Mouse (Mus musculus): ENCODE results near the gene Polr2l. TPM values are rescaled to one million over a fixed set of nuclear protein-coding genes. Genes with fewer than 3 reads are reported as not detected.
A peak's percentile ranks its signal among the peaks of the same experiment; 100 is the strongest.
"Not testable (repeated sequence)": the region's sequence is repeated elsewhere in the genome, so short reads cannot be mapped to it uniquely, and the experiment has no call there.

The Polr2l gene
- polyA plus RNA-seq, 1 experiment from 2014 or later = 74.5 TPM

DNA sequence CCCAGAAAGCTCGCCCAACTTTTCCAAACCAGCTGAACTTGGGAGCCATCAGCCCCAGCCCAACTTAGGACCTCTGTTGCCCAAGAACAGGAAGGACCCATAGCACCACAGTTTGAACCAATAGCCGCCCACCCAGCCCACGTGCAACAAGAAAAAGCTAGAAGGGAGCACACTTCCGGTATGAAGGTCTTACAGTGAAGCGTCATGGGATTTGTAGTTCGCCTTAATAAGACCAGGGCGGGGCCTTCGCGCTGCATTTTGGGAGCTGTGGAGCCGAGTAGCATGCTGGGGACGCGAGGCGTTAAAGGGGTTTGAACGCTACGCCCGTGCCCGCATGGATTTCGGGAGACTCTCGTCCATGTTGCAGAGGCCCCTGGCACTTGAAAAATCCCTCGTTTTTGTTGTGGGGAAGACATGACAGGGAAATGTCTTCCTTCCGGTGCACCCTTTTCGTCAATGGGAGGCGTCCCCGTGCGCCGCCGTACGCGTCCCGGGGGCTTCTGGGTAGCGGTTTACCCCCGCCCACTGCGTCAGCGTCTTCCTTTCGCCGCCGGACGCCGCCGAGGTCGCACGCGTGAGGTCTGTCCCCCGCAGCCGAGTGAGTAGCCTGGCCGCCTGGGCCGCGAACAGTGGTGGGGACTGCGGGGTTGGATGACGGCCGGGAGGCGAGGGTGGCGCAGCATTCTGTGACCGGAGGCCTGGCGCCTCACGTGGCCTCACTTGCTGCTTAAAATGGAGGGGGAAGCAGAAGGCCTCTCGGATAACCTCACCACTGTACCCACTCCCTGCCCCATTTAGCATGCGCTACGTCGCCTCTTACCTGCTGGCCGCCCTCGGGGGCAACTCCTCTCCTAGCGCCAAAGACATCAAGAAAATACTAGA, 27.6 kb downstream of the Polr2l start, which contains the start of gene Rplp2:
TSS of gene Rplp2 (plus strand) at position 261 of the 882 bp plus-strand sequence.
- Histone ChIP-seq H3K27ac (peak within 1 kb of the TSS; percentile 97), H3K27me3 (ENCODE audit: insufficient read depth, poor library complexity, severe bottlenecking) (no peaks in the 10 kb centered on the region), H3K4me3 (peak within 1 kb of the TSS; percentile 84), H3K36me3 (peaks cover 44% of the 10 kb centered on the region), H3K4me1 (peaks cover 27% of the 10 kb centered on the region), H3K9me3 (no peaks in the 10 kb centered on the region)
- peak; percentile 97 for DNase-seq (ENCODE audit: low spot score)
- under 1% methylated on average over 63 of the region's 63 CpGs for WGBS

DNA sequence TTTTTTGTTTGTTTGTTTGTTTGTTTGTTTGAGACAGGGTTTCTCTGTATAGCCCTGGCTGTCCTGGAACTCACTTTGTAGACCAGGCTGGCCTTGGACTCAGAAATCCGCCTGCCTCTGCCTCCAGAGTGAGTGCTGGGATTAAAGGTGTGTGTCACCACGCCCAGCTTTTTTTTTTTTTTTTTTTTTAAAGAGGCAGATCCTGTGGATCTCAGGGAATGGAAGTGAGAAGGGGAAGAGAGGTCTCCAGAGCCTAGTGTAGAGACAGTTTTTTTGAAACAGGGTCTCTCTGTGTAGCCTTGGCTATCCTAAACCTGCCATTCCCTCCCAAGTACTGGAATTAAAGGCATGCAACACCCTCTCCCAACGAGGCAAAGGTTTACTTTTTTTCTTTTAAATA, 28.6 kb downstream of the Polr2l start:
- Histone ChIP-seq H3K4me1 (peaks cover 37% of the 10 kb centered on the region), H3K27ac (peak overlapping the region; percentile 97), H3K4me3 (peak overlapping the region; percentile 84; the same call in 1 of the 2 replicates), H3K36me3 (peaks cover 44% of the 10 kb centered on the region)
- not testable (repeated sequence) for DNase-seq (ENCODE audit: low spot score); H3K9me3 ChIP-seq; H3K27me3 ChIP-seq (ENCODE audit: insufficient read depth, poor library complexity, severe bottlenecking)
- 70% methylated on average over 3 of the region's 3 CpGs for WGBS

DNA sequence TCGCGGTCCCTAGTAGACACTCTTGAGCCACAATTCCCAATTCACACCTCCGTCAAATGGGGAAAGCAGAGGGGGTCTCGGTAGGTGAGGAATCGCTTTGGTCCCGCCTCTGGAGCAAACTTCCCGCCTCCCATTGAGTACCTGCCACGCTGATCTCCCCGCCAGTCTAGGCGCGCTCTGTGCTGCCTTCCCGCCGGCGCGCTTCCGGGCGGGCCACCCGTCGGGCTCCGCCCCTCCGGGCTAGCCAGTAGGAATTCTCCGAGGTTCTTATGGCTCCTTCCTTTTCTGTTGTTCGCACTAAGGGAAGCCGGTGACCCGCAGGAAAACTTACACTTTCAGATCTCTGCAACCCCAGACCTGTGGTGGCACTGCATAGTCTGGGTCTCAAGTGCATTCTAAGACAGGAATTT, 31.1 kb downstream of the Polr2l start, which contains the start of gene Pidd1:
TSS of gene Pidd1 (minus strand) at position 198 of the 410 bp plus-strand sequence.
- peak within 1 kb of the TSS; percentile 88 for H3K27ac ChIP-seq
- H3K9me3 ChIP-seq = no peaks in the 10 kb centered on the region
- H3K27me3 ChIP-seq (ENCODE audit: insufficient read depth, poor library complexity, severe bottlenecking) = no peaks in the 10 kb centered on the region
- peak within 1 kb of the TSS; percentile 66 for H3K4me3 ChIP-seq
- peaks cover 44% of the 10 kb centered on the region for H3K36me3 ChIP-seq
- peak; percentile 92 for DNase-seq (ENCODE audit: low spot score)
- WGBS = under 1% methylated on average over 25 of the region's 25 CpGs
- peaks cover 47% of the 10 kb centered on the region for H3K4me1 ChIP-seq

GRCm38 (mm10) chr7:141443081-141443821, 31.7 kb downstream of the Polr2l start:
- Histone ChIP-seq H3K4me3 (peak overlapping the region; percentile 66), H3K27ac (peak overlapping the region; percentile 88), H3K4me1 (peaks cover 41% of the 10 kb centered on the region), H3K27me3 (ENCODE audit: insufficient read depth, poor library complexity, severe bottlenecking) (no peaks in the 10 kb centered on the region), H3K36me3 (peaks cover 44% of the 10 kb centered on the region), H3K9me3 (no peaks in the 10 kb centered on the region)
- peak; percentile 76 for DNase-seq (ENCODE audit: low spot score)
- 31% methylated on average over 12 of the region's 12 CpGs for WGBS

GRCm38 (mm10) chr7:141442199-141442598, 32.7 kb downstream of the Polr2l start:
- H3K4me3 ChIP-seq = peak overlapping the region; percentile 66
- peak overlapping the region; percentile 88; the same call in 1 of the 2 replicates for H3K27ac ChIP-seq
- WGBS = 89% methylated on average over 13 of the region's 13 CpGs
- H3K9me3 ChIP-seq = no peaks in the 10 kb centered on the region
- peak; percentile 73 for DNase-seq (ENCODE audit: low spot score)
- peaks cover 47% of the 10 kb centered on the region for H3K36me3 ChIP-seq
- no peaks in the 10 kb centered on the region for H3K27me3 ChIP-seq (ENCODE audit: insufficient read depth, poor library complexity, severe bottlenecking)
- H3K4me1 ChIP-seq = peaks cover 41% of the 10 kb centered on the region

- Histone ChIP-seq H3K4me1 (peaks cover 47% of the 10 kb centered on the region), H3K4me3 (no peak overlapping the region), H3K36me3 (peaks cover 47% of the 10 kb centered on the region), H3K9me3 (no peaks in the 10 kb centered on the region), H3K27me3 (ENCODE audit: insufficient read depth, poor library complexity, severe bottlenecking) (no peaks in the 10 kb centered on the region), H3K27ac (no peak overlapping the region)
- peak; percentile 72 for DNase-seq (ENCODE audit: low spot score)
- 86% methylated on average over 9 of the region's 9 CpGs for WGBS
Observed at GRCm38 (mm10) chr7:141441460-141441859, 33.5 kb downstream of the Polr2l start.

DNA sequence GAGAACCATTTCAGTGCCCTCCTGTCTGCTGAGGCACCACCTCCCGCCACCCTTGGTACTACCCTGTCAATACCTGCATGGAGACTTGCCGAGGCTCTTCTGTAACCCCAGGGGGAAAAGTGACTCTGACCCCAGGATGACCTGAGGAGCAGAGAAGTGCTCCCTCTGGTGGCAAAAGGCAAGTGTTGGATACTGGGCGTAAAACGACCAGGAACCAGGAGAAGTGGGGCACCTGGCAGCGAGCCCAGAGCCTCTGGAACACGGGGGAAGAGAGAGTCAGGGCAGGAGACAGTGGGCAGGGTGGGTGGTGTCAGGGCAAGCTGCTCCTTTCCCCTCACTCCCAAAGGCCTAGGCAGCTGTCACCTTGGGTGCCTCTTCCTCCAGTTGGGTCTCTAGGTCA, 34.3 kb downstream of the Polr2l start:
- 30% methylated on average over 6 of the region's 6 CpGs for WGBS
- no peaks in the 10 kb centered on the region for H3K9me3 ChIP-seq
- H3K27ac ChIP-seq = 0 out of 2 replicates have a peak overlapping the region, but pooled peaks have one; percentile 12
- no peak overlapping the region for H3K4me3 ChIP-seq
- no peak for DNase-seq (ENCODE audit: low spot score)
- H3K36me3 ChIP-seq = peaks cover 47% of the 10 kb centered on the region
- H3K4me1 ChIP-seq = peaks cover 55% of the 10 kb centered on the region
- H3K27me3 ChIP-seq (ENCODE audit: insufficient read depth, poor library complexity, severe bottlenecking) = no peaks in the 10 kb centered on the region

DNA sequence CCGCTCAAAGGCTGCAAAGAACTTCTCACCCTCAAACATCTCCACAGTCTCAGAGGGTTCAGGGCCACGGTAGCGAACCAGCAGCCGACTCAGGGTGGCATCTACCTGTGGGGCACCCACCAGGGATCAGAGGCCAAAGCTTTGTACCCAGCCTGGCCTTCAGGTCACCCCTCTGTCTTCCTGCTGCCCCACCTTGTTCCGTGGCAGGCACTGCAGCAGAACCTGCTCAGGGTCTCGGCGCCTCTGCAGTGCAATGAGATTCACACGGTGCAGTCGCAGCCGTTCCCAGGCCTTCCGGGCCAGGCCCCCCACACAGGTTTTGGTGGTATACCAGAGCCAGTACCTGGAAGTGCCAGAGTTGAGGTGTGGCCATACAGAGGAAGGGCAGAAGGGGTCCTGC, 35.1 kb downstream of the Polr2l start:
- Histone ChIP-seq H3K9me3 (no peaks in the 10 kb centered on the region), H3K4me1 (peaks cover 63% of the 10 kb centered on the region), H3K4me3 (no peak overlapping the region), H3K36me3 (peaks cover 47% of the 10 kb centered on the region), H3K27me3 (ENCODE audit: insufficient read depth, poor library complexity, severe bottlenecking) (no peaks in the 10 kb centered on the region), H3K27ac (no peak overlapping the region)
- no peak for DNase-seq (ENCODE audit: low spot score)
- 98% methylated on average over 11 of the region's 11 CpGs for WGBS

- 92% methylated on average over 10 of the region's 10 CpGs for whole genome bisulfite sequencing
- Histone ChIP-seq H3K36me3 (peaks cover 47% of the 10 kb centered on the region), H3K9me3 (no peaks in the 10 kb centered on the region), H3K27ac (no peak overlapping the region), H3K4me3 (no peak overlapping the region), H3K4me1 (peaks cover 67% of the 10 kb centered on the region), H3K27me3 (ENCODE audit: insufficient read depth, poor library complexity, severe bottlenecking) (no peaks in the 10 kb centered on the region)
- no peak for DNase-seq (ENCODE audit: low spot score)
Observed at GRCm38 (mm10) chr7:141439140-141439679, 35.7 kb downstream of the Polr2l start.

- Histone ChIP-seq H3K4me3 (no peak overlapping the region), H3K9me3 (no peaks in the 10 kb centered on the region), H3K4me1 (peaks cover 71% of the 10 kb centered on the region), H3K27ac (no peak overlapping the region), H3K27me3 (ENCODE audit: insufficient read depth, poor library complexity, severe bottlenecking) (no peaks in the 10 kb centered on the region), H3K36me3 (peaks cover 52% of the 10 kb centered on the region)
- 92% methylated on average over 12 of the region's 12 CpGs for WGBS
- no peak for DNase-seq (ENCODE audit: low spot score)
Observed at GRCm38 (mm10) chr7:141438201-141438968, 36.5 kb downstream of the Polr2l start.

- Histone ChIP-seq H3K27me3 (ENCODE audit: insufficient read depth, poor library complexity, severe bottlenecking) (no peaks in the 10 kb centered on the region), H3K36me3 (peaks cover 59% of the 10 kb centered on the region), H3K9me3 (no peaks in the 10 kb centered on the region), H3K27ac (peak within 1 kb of the TSS; percentile 87), H3K4me3 (peak within 1 kb of the TSS; percentile 69), H3K4me1 (peaks cover 69% of the 10 kb centered on the region)
- peak; percentile 92 for DNase-seq (ENCODE audit: low spot score)
- WGBS = 5% methylated on average over 53 of the region's 53 CpGs
Observed at GRCm38 (mm10) chr7:141437178-141438120, 37.5 kb downstream of the Polr2l start, which contains the start of gene Slc25a22. Gene Slc25a22, minus strand, starts transcription at chr7:141437892.

All from heart, embryonic 10.5 days (tissue).